Comparison of ENCODE assay signal across 16 mouse cellular contexts in genomic region chr16:11380871-11381270, GRCm38 (mm10).
"Had no signal": no experiment of that assay in that cellular context is flagged by ENCODE, and none has a peak within 500 bp of the region (broad histone marks: within the 10 kb centered on the region; RNA-seq: fewer than 3 reads in every experiment).

No protein-coding gene starts in this region.

- H3K36me3 ChIP-seq: liver, embryonic 13.5 days; lung, embryonic 15.5 days; neural tube, embryonic 15.5 days had no signal

- DNase-seq: kidney, adult 9 months; kidney, postnatal 10 days; liver; liver, embryonic 13.5 days; liver, postnatal 0 days; right cerebral cortex, adult 18-20 months; right cerebral cortex, postnatal 25 days; thymus, adult 2 months; thymus, postnatal 25 days had no signal

- H3K4me2 ChIP-seq: limb, embryonic 12.5 days; liver, embryonic 13.5 days; lung, embryonic 15.5 days; midbrain, embryonic 13.5 days; neural tube, embryonic 15.5 days had no signal

- H3K9ac ChIP-seq: limb, embryonic 12.5 days; liver, embryonic 13.5 days; liver, postnatal 0 days; lung, embryonic 15.5 days; midbrain, embryonic 13.5 days; neural tube, embryonic 15.5 days had no signal

- H3K9me3 ChIP-seq: limb, embryonic 12.5 days; liver, embryonic 13.5 days; lung, embryonic 15.5 days; midbrain, embryonic 13.5 days; neural tube, embryonic 15.5 days had no signal

- H3K27me3 ChIP-seq: limb, embryonic 12.5 days; liver, embryonic 13.5 days; lung, embryonic 15.5 days; midbrain, embryonic 13.5 days; neural tube, embryonic 15.5 days had no signal

- ATAC-seq: intestine, postnatal 0 days; liver, postnatal 0 days; midbrain, embryonic 13.5 days had no signal

- H3K27ac ChIP-seq: limb, embryonic 12.5 days; liver, embryonic 13.5 days; lung, embryonic 15.5 days; midbrain, embryonic 13.5 days; neural tube, embryonic 15.5 days; stomach, postnatal 0 days had no signal

- H3K4me1 ChIP-seq: lung, embryonic 15.5 days; midbrain, embryonic 13.5 days; neural tube, embryonic 15.5 days had no signal

- H3K4me3 ChIP-seq: limb, embryonic 12.5 days; liver, embryonic 13.5 days; lung, embryonic 15.5 days; midbrain, embryonic 13.5 days; myocyte; neural tube, embryonic 15.5 days had no signal
